Mouse (Mus musculus) heart, embryonic 10.5 days (tissue): Measurements from ENCODE around the gene Ciao2a. TPM values are rescaled to one million over a fixed set of nuclear protein-coding genes. Genes with fewer than 3 reads are reported as not detected.

Source experiments
- DNase-seq: peaks from one replicate; pipeline ENCODE4 v3.0.0-alpha.2; 2017; ENCODE audit warnings: low spot score
- H3K27ac ChIP-seq: fragments of 300-500 bp; sonication (generic); 2 replicates; pipeline ENCODE4 v1.5.1; 2016; ENCODE audit warnings: mild to moderate bottlenecking
- H3K27me3 ChIP-seq: fragments of 300-500 bp; sonication (generic); 2 replicates; pipeline ENCODE4 v1.6.1; 2016; ENCODE audit warnings: mild to moderate bottlenecking; ENCODE audit not compliant: poor library complexity, insufficient read depth, severe bottlenecking
- H3K36me3 ChIP-seq: fragments of 300-500 bp; sonication (generic); 2 replicates; pipeline ENCODE4 v1.6.1; 2016; ENCODE audit warnings: mild to moderate bottlenecking, moderate library complexity
- H3K4me1 ChIP-seq: fragments of 300-500 bp; sonication (generic); 2 replicates; pipeline ENCODE4 v1.6.1; 2016; ENCODE audit warnings: mild to moderate bottlenecking
- H3K4me3 ChIP-seq: fragments of 300-500 bp; sonication (generic); 2 replicates; pipeline ENCODE4 v1.5.1; 2016; ENCODE audit warnings: mild to moderate bottlenecking, moderate library complexity
- H3K9me3 ChIP-seq: fragments of 300-500 bp; sonication (generic); 2 replicates; pipeline ENCODE4 v1.6.1; 2016; ENCODE audit warnings: mild to moderate bottlenecking, moderate library complexity
- WGBS: fragments of 180-500 bp; shearing (Covaris S2); methylation state at CpG from one replicate; pipeline ENCODE4 v1.1.7; 2016; 5-methylcytosine and 5-hydroxymethylcytosine counted together
- polyA plus RNA-seq: library from polyadenylated mRNA; unstranded; fragments of >200 nt; fragmentation: Nextera tagmentation; extraction: Ambion mirVana; gene quantifications from 2 replicates; pipeline ENCODE4 v1.2.1, GENCODE M21; 2016

Ciao2a gene
- polyA plus RNA-seq: 174 TPM in 2 replicates

- under 1% methylated on average over 34 of the region's 34 CpGs for WGBS
- H3K36me3 ChIP-seq: peaks cover 12% of the 10 kb centered on the region; the same call in 1 of the 2 replicates
- H3K9me3 ChIP-seq: no peaks in the 10 kb centered on the region
- peak; percentile 99 for DNase-seq
- H3K27me3 ChIP-seq: no peaks in the 10 kb centered on the region
- peaks cover 30% of the 10 kb centered on the region for H3K4me1 ChIP-seq
- peak within 1 kb of the TSS; percentile 79 for H3K4me3 ChIP-seq
- peak within 1 kb of the TSS; percentile 93 for H3K27ac ChIP-seq
Observed at GRCm38 (mm10) chr9:66126456-66127192, at the start of gene Ciao2a, which contains the start of gene Snx1. Gene Ciao2a (plus strand): TSS chr9:66126611. Gene Snx1 (minus strand): TSS chr9:66126587.

- Histone ChIP-seq H3K27ac (peak overlapping the region; percentile 77), H3K4me3 (peak overlapping the region; percentile 44), H3K4me1 (peaks cover 8% of the 10 kb centered on the region), H3K36me3 (no peaks in the 10 kb centered on the region), H3K27me3 (no peaks in the 10 kb centered on the region), H3K9me3 (0 out of 2 replicates have a peak, but pooled peaks cover 3% of the 10 kb centered on the region)
- no peak for DNase-seq
- WGBS: 64% methylated on average over 3 of the region's 3 CpGs
Observed at GRCm38 (mm10) chr9:66078072-66078471, 48.3 kb upstream of the Ciao2a start.

DNA sequence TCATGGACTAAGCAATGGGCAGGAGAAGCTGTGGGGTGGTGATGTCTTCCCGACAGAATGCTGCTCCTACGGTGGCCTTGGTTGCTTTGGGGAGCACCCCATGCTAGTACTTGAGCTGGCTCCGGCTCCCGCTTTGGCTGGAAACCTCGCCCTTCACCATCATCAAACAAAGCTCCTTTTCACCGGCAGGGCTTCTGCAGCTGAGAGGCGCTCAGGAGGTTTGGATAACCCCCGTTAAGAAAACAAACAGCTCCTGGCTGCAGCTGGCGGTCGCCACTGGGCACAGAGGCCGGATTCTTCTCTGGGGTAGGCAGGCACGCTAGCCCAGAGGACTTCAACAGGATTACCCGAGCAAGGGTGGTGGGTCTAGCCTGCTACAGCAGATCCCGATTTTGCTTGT is 47.9 kb upstream of the Ciao2a start:
- DNase-seq: no peak
- 5% methylated on average over 14 of the region's 14 CpGs for WGBS
- Histone ChIP-seq H3K27ac (peak overlapping the region; percentile 77), H3K4me1 (peaks cover 8% of the 10 kb centered on the region), H3K27me3 (no peaks in the 10 kb centered on the region), H3K9me3 (0 out of 2 replicates have a peak, but pooled peaks cover 3% of the 10 kb centered on the region), H3K4me3 (peak overlapping the region; percentile 44), H3K36me3 (no peaks in the 10 kb centered on the region)

DNA sequence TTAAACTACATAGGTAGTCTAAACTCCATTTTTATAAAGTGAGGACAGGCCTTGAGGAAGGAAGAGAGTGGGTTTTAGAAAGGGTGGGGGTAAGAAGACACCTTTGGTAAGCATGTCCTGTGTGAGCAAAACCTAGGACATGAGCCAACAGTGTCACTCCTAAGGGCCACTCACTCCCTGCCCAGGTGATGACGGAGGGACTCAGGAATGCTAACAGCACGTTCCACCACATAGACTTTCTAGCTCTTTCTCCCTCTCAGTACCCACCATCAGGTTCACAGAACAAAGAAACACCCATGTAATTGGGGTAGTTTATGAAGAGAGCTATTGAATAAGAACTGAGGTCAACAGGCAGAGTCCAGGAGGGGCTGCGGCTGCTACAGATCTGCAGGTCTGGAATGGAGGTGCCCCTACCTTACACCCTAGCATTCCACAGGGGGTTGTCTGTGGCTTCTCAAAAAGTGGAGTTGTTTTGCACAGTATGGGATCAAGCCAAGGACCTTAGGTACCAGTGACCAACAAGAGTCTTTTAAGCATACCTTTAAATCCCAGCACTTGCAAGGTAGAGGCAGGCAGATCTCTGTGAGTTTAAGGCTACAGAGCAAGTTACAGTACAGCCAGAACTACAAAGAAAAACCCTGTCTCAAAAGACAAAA is 45.5 kb upstream of the Ciao2a start:
- Histone ChIP-seq H3K4me3 (no peak overlapping the region), H3K4me1 (peaks cover 8% of the 10 kb centered on the region), H3K36me3 (peaks cover 1% of the 10 kb centered on the region; the same call in 1 of the 2 replicates), H3K27ac (no peak overlapping the region), H3K27me3 (no peaks in the 10 kb centered on the region), H3K9me3 (no peaks in the 10 kb centered on the region)
- 66% methylated on average over 3 of the region's 3 CpGs for WGBS
- DNase-seq: no peak

DNA sequence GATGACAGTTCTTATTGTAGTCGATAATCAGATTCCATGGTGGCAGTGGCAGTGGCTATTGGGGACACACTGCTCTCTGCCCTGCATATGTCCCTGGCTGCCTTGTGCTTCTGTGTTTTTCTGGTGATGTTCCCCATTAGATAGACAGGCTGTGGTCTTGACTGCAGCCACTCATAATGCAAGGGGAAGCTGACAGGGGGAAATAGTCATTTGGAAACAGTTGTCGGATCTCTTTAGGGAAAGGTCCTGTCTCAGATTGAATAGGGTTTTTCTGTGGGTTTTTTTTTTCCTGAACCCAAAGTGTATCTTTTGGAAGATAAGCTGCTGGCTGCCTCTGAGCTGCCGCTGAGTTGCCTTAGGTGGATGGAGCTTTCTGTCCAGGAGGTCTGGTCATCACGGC is 44.4 kb upstream of the Ciao2a start:
- Histone ChIP-seq H3K36me3 (peaks cover 12% of the 10 kb centered on the region), H3K4me1 (peaks cover 8% of the 10 kb centered on the region), H3K27ac (no peak overlapping the region), H3K4me3 (no peak overlapping the region), H3K9me3 (no peaks in the 10 kb centered on the region), H3K27me3 (no peaks in the 10 kb centered on the region)
- 66% methylated on average over 4 of the region's 4 CpGs for WGBS
- DNase-seq: no peak

DNA sequence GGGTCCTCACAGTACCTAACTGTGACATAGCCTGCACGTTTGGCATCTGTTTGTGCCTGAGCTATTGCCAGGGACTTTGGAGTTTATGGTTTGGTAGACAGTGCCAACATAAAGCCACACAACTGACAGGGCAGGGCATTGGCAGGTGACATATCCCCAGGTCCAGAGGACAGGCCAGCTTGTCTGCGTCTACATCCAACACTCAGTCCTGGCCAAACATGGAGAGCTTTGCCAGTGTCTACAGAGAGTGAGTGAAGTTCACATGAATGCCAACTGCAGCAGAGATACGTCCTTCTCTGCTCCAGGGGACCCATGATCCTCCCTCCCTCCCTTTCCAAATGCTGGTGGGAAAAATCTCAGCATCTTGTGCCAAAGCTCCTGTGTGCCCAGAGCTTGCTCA is 42.2 kb upstream of the Ciao2a start:
- 86% methylated on average over 3 of the region's 3 CpGs for WGBS
- Histone ChIP-seq H3K27ac (no peak overlapping the region), H3K27me3 (no peaks in the 10 kb centered on the region), H3K36me3 (peaks cover 31% of the 10 kb centered on the region), H3K4me3 (no peak overlapping the region), H3K4me1 (no peaks in the 10 kb centered on the region), H3K9me3 (no peaks in the 10 kb centered on the region)
- no peak for DNase-seq

GRCm38 (mm10) chr9:66087062-66087461 is 39.3 kb upstream of the Ciao2a start:
- H3K9me3 ChIP-seq: no peaks in the 10 kb centered on the region
- H3K36me3 ChIP-seq: peaks cover 59% of the 10 kb centered on the region
- DNase-seq: no peak

GRCm38 (mm10) chr9:66088411-66088810 is 38.0 kb upstream of the Ciao2a start:
- peaks cover 72% of the 10 kb centered on the region for H3K36me3 ChIP-seq
- H3K27me3 ChIP-seq: no peaks in the 10 kb centered on the region
- WGBS: 55% methylated on average over 4 of the region's 4 CpGs
- H3K27ac ChIP-seq: no peak overlapping the region
- DNase-seq: no peak
- no peak overlapping the region for H3K4me3 ChIP-seq
- H3K9me3 ChIP-seq: no peaks in the 10 kb centered on the region
- H3K4me1 ChIP-seq: peaks cover 21% of the 10 kb centered on the region

More at GRCm38 (mm10) chr9:66087062-66087461, 39.3 kb upstream of the Ciao2a start:
- no peaks in the 10 kb centered on the region for H3K27me3 ChIP-seq
- WGBS: 93% methylated on average over 7 of the region's 7 CpGs
- H3K4me1 ChIP-seq: peaks cover 8% of the 10 kb centered on the region
- H3K27ac ChIP-seq: no peak overlapping the region
- H3K4me3 ChIP-seq: no peak overlapping the region

- 91% methylated on average over 13 of the region's 13 CpGs for WGBS
- H3K36me3 ChIP-seq: peaks cover 95% of the 10 kb centered on the region
- no peak for DNase-seq
- no peaks in the 10 kb centered on the region for H3K9me3 ChIP-seq
- peaks cover 28% of the 10 kb centered on the region for H3K4me1 ChIP-seq
- H3K27me3 ChIP-seq: no peaks in the 10 kb centered on the region
- H3K27ac ChIP-seq: no peak overlapping the region
- no peak overlapping the region for H3K4me3 ChIP-seq
Observed at GRCm38 (mm10) chr9:66090593-66091244, 35.7 kb upstream of the Ciao2a start.

DNA sequence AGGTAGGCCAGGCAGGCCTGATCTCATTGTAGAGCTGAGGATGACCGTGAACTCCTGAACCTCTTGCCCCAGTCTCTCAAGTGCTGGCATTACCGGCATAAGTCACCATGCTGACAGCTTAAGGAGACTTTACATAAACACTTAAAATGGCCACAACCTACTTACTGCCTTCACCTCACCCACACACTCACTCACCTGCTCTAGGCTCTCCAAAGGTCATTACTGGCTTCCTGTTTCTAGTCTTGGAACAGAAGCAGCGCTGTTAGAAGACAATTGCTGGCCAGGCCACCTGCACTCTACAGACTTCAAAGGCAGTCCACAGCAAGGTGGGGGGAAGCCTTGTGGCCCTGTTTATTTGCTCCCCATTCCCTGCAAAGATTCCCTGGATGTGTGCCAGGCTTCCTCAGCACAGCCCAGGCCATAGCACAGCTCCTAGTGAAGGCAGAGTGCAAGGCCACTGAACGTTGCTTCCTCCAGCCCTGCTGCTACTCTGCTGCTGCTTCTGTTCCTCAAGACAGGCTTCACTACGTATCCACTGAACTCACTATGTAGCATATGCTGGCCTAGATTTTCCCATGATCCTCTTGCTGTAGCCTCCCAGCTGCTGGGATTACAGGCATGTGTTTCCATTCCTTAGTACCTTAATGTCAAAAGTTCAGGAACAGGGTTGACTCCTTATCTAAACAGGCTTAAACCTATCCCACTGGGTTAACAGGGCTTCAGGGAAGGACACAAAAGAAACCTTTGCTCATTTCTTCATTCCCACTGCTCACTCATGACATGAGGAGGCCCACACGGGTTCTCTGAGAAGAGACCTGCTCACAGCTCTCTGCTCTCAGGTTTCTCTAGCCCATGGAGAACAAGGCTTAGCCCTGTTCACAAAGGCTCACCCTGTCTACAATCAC is 34.8 kb upstream of the Ciao2a start:
- H3K27ac ChIP-seq: peak overlapping the region; percentile 31; the same call in 1 of the 2 replicates
- no peak overlapping the region for H3K4me3 ChIP-seq
- peaks cover 28% of the 10 kb centered on the region for H3K4me1 ChIP-seq
- H3K36me3 ChIP-seq: peaks cover 95% of the 10 kb centered on the region
- no peaks in the 10 kb centered on the region for H3K9me3 ChIP-seq
- H3K27me3 ChIP-seq: no peaks in the 10 kb centered on the region
- no peak for DNase-seq
- WGBS: 72% methylated on average over 6 of the region's 6 CpGs

DNA sequence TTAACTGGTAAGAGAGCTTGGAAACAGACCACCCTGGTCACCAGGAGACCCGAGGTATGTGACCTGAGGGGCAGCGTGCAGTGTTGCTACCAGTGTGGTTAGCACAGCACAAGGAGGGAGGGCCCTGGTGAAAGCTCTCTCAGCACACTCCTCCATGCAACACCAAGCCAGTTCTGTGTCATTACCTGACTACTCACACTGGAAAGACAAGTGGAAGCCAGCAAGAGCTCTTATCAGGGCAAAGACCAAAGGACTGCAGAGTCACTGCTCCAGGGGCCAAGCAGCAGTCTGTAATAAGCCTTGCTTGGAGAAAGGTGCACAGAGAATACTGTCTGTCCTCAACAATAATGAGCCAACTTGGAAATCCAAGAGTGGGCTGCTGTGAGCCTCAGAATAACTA is 33.7 kb upstream of the Ciao2a start:
- Histone ChIP-seq H3K9me3 (no peaks in the 10 kb centered on the region), H3K36me3 (peaks cover 95% of the 10 kb centered on the region), H3K27ac (0 out of 2 replicates have a peak overlapping the region, but pooled peaks have one; percentile 44), H3K4me3 (no peak overlapping the region), H3K4me1 (peaks cover 28% of the 10 kb centered on the region), H3K27me3 (no peaks in the 10 kb centered on the region)
- WGBS: 42% methylated on average over 2 of the region's 2 CpGs
- no peak for DNase-seq

DNA sequence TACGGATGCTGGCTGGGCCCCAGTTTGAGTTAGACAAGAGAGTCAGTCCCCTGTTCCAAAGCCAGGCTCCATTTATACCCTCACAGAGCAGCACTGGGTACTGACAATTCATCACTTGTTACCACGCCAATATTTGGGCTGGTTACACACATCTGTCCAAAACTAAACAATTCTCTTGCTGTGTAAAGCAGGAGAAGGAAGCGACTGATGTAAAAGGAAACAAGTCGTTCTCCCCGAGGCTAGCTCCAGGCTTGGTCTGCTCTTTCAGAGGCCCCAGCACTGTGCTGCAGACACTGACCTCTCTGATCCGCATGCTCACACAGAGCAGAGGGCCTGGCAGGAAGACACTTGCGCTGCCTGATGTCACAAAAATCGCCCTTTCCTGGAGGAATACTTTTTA is 24.8 kb upstream of the Ciao2a start:
- Histone ChIP-seq H3K9me3 (no peaks in the 10 kb centered on the region), H3K36me3 (peaks cover 79% of the 10 kb centered on the region), H3K27ac (no peak overlapping the region), H3K4me1 (no peaks in the 10 kb centered on the region), H3K4me3 (no peak overlapping the region), H3K27me3 (no peaks in the 10 kb centered on the region)
- no peak for DNase-seq
- 82% methylated on average over 8 of the region's 8 CpGs for WGBS
